Mouse (Mus musculus) megakaryocyte progenitor cell, adult 5-6 weeks (primary cell): ENCODE measurements around the gene Syngr3. TPM values are rescaled to one million over a fixed set of nuclear protein-coding genes. Genes with fewer than 3 reads are reported as not detected.

ENCODE experiments used
- ATAC-seq: replicated peaks from 2 replicates; pipeline ENCODE4 v1.8.0; 2016; ENCODE audit warnings: mild to moderate bottlenecking, moderate TSS enrichment, inconsistent platforms; ENCODE audit not compliant: poor library complexity
- total RNA-seq, 2 experiments: library from RNA; stranded (forward) in 1 of 2; stranded (reverse) in 1 of 2; fragments of 157-497, 149-512 nt in 1 of 2; fragments of 200-1000 nt in 1 of 2; gene quantifications; 2 replicates each; pipeline versions ENCODE4 v1.2.3 to v1.2.4; 2015 to 2017

Gene Syngr3
- total RNA-seq, 2 experiments from 2014 or later: not detected

GRCm38 (mm10) chr17:24647493-24647892, 42.3 kb downstream of the Syngr3 start:
- no peak for ATAC-seq

- no peak for ATAC-seq
Observed at GRCm38 (mm10) chr17:24646381-24646780, 43.4 kb downstream of the Syngr3 start.

GRCm38 (mm10) chr17:24645916-24646315, 43.8 kb downstream of the Syngr3 start:
- no peak for ATAC-seq

GRCm38 (mm10) chr17:24644875-24645721, 44.7 kb downstream of the Syngr3 start:
- ATAC-seq: no peak

DNA sequence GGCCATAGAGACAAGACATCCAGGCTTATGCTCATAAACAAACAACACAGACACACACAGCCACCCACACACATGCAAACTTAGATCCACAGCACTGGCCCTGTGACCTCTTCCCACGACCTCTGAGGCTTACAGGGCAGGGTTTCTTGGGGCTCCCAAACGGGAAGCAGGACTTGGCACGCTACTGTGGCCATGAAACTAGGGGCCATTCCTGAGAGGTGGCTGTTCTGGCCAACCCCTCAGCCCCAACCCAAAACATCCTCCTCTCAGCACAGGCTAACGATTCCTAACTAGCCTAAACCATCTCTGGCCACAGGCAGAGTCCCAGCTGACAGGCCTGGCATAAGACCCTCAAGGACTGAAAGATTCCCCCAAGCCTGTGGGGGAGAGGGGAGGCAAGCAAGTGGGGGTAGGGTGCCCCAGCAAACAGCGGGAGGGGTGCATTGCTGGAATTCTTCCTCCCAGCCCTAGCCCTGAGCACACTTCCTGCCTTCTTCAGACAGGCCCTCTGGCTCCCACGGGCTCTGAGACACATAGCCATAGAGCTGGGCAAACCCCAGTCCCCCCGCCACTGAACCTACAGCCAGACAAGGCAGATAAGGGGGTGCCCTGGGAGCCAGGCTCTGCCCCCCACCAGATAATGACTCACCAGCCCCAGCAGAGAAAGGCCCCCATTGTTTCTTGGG, 45.6 kb downstream of the Syngr3 start:
- ATAC-seq: no peak

DNA sequence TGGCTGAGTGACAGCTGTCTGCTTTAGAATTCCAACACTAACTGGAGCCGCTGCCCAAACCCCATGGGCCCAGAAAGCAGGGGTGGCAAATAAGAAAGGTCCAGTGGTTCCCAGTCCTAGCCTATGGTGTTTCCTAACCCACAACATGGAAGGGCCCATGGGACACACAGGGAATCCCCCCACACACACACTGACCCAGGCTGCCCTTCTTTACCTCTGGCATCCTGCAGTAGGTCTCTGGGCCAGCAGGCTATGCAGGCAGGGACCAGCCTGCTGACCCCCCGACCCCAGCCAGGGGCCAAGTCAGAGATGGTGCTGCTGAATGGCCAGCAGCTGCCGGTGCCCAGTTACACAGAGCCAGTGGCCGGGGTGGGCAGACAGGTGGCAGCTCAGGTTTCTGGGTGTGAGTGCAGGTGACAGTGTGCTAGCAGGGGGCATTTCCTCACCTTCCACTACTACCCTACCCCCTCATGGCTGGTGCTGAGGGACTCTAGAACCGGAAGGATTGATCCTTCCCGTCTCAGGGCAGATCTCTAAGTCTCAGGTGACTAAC, 46.9 kb downstream of the Syngr3 start:
- ATAC-seq: no peak

GRCm38 (mm10) chr17:24641944-24642343, 47.8 kb downstream of the Syngr3 start:
- ATAC-seq: no peak

- ATAC-seq: no peak
Observed at GRCm38 (mm10) chr17:24640581-24640980, 49.2 kb downstream of the Syngr3 start.

- ATAC-seq: no peak
Observed at GRCm38 (mm10) chr17:24640119-24640518, 49.6 kb downstream of the Syngr3 start.

- ATAC-seq: no peak
Observed at GRCm38 (mm10) chr17:24639571-24639988, 50.2 kb downstream of the Syngr3 start.

DNA sequence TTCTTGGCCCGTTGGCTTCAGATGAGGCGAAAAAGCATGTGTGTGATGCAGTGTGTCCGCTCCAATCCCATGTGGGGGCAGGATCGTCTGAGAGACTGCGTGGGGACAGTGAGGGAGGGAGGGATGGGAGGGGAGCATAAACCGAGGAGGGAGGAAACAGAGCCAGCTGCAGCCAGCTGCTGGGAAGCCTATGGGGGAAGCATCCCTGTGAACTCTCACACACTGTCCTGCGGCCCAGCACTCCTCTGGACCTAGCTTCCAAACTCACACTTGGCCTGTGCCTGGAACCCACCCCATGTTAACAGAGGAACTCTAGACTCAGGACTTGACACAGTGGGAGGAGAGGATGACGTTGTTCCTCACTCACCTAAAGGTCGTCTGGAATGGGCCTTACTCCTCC, 50.9 kb downstream of the Syngr3 start:
- no peak for ATAC-seq

DNA sequence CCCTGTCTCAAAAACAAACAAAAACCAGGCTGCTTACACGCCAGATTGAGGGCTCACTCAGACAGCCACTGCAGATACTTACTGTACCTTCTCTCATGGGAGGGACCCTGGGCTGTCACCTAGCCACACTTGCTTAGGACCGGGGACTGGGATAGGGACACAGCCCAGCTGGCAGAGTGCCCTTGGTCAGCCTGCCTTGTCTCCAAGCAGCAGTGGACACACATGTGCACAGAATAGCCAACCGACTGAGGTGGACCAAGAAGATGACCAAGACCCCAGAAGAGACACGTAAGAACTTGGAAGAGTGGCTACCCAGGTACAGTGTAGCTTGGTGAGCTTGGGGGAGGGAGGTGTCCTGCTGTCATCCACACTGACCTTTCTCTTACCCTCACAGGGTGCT, 51.5 kb downstream of the Syngr3 start:
- ATAC-seq: no peak

- no peak for ATAC-seq
Observed at GRCm38 (mm10) chr17:24636781-24637481, 52.8 kb downstream of the Syngr3 start.

GRCm38 (mm10) chr17:24635694-24636093, 54.1 kb downstream of the Syngr3 start:
- ATAC-seq: no peak

Other genes with a start within 250 kb of the Syngr3 start
Only the 30 nearest of the 33 such genes appear.
- gene Pgp, start 219.6 kb downstream of the Syngr3 start, total RNA-seq (2015): 25.4 and 26.4 TPM in 2 replicates
- 16.6 and 21.5 TPM in 2 replicates for gene Pgp, start 219.6 kb downstream of the Syngr3 start, total RNA-seq (2017)
- gene Bricd5, start 216.1 kb downstream of the Syngr3 start, total RNA-seq (2015): 0.35 and 0.81 TPM in 2 replicates
- gene Bricd5, start 216.1 kb downstream of the Syngr3 start, total RNA-seq (2017): not detected in 2 replicates
- gene Mlst8, start 210.9 kb downstream of the Syngr3 start, total RNA-seq (2015): 9.2 TPM in 2 replicates
- gene Mlst8, start 210.9 kb downstream of the Syngr3 start, total RNA-seq (2017): 14.9 and 28.9 TPM in 2 replicates
- not detected in 2 replicates for gene Caskin1, start 201.4 kb downstream of the Syngr3 start, total RNA-seq (2015)
- not detected in 2 replicates for gene Caskin1, start 201.4 kb downstream of the Syngr3 start, total RNA-seq (2017)
- 50.9 and 54.7 TPM in 2 replicates for gene Traf7, start 162.0 kb downstream of the Syngr3 start, total RNA-seq (2015)
- 91.7 and 98.9 TPM in 2 replicates for gene Traf7, start 162.0 kb downstream of the Syngr3 start, total RNA-seq (2017)
- 0.12 and 0.17 TPM in 2 replicates for gene Rab26, start 155.7 kb downstream of the Syngr3 start, total RNA-seq (2015)
- 0.14 and 0.71 TPM in 2 replicates for gene Rab26, start 155.7 kb downstream of the Syngr3 start, total RNA-seq (2017)
- gene Pkd1, start 140.1 kb downstream of the Syngr3 start, total RNA-seq (2015): 7.4 and 10.6 TPM in 2 replicates
- 6.2 and 15.1 TPM in 2 replicates for gene Pkd1, start 140.1 kb downstream of the Syngr3 start, total RNA-seq (2017)
- gene Tsc2, start 57.3 kb downstream of the Syngr3 start, total RNA-seq (2015): 64.3 and 66.9 TPM in 2 replicates
- gene Tsc2, start 57.3 kb downstream of the Syngr3 start, total RNA-seq (2017): 52.1 and 54.1 TPM in 2 replicates
- gene Nthl1, start 57.3 kb downstream of the Syngr3 start, total RNA-seq (2015): 5.7 and 6.7 TPM in 2 replicates
- gene Nthl1, start 57.3 kb downstream of the Syngr3 start, total RNA-seq (2017): 12.0 and 13.6 TPM in 2 replicates
- gene Slc9a3r2, start 39.6 kb downstream of the Syngr3 start, total RNA-seq (2015): 1.2 and 2.6 TPM in 2 replicates
- 1.4 and 1.6 TPM in 2 replicates for gene Slc9a3r2, start 39.6 kb downstream of the Syngr3 start, total RNA-seq (2017)
- not detected in 2 replicates for gene Npw, start 31.5 kb downstream of the Syngr3 start, total RNA-seq (2015)
- not detected in 2 replicates for gene Npw, start 31.5 kb downstream of the Syngr3 start, total RNA-seq (2017)
- 25.0 and 29.1 TPM in 2 replicates for gene Zfp598, start 20.3 kb downstream of the Syngr3 start, total RNA-seq (2015)
- gene Zfp598, start 20.3 kb downstream of the Syngr3 start, total RNA-seq (2017): 21.3 and 22.6 TPM in 2 replicates
- 22.4 and 23.6 TPM in 2 replicates for gene Gfer, start 6.2 kb upstream of the Syngr3 start, total RNA-seq (2015)
- 37.2 and 62.7 TPM in 2 replicates for gene Gfer, start 6.2 kb upstream of the Syngr3 start, total RNA-seq (2017)
- gene Noxo1, start 6.3 kb upstream of the Syngr3 start, total RNA-seq (2015): 2.6 and 3.4 TPM in 2 replicates
- gene Noxo1, start 6.3 kb upstream of the Syngr3 start, total RNA-seq (2017): 1.0 and 1.2 TPM in 2 replicates
- gene Tbl3, start 17.7 kb upstream of the Syngr3 start, total RNA-seq (2015): 27.6 and 36.8 TPM in 2 replicates
- gene Tbl3, start 17.7 kb upstream of the Syngr3 start, total RNA-seq (2017): 41.1 and 45.3 TPM in 2 replicates
- gene Rnf151, start 28.1 kb upstream of the Syngr3 start, total RNA-seq (2015): 0.20 TPM in 1 of 2 replicates, not detected in the other
- gene Rnf151, start 28.1 kb upstream of the Syngr3 start, total RNA-seq (2017): not detected in 2 replicates
- 5,974 and 6,144 TPM in 2 replicates for gene Rps2, start 28.2 kb upstream of the Syngr3 start, total RNA-seq (2015)
- 1,525 and 1,766 TPM in 2 replicates for gene Rps2, start 28.2 kb upstream of the Syngr3 start, total RNA-seq (2017)
- 236 and 247 TPM in 2 replicates for gene Ndufb10, start 34.5 kb upstream of the Syngr3 start, total RNA-seq (2015)
- gene Ndufb10, start 34.5 kb upstream of the Syngr3 start, total RNA-seq (2017): 256 and 308 TPM in 2 replicates
- gene Rpl3l, start 37.9 kb upstream of the Syngr3 start, total RNA-seq (2015): 0.24 and 0.74 TPM in 2 replicates
- gene Rpl3l, start 37.9 kb upstream of the Syngr3 start, total RNA-seq (2017): 0.30 TPM in 1 of 2 replicates, not detected in the other
- 378 and 438 TPM in 2 replicates for gene Msrb1, start 46.7 kb upstream of the Syngr3 start, total RNA-seq (2015)
- 155 and 224 TPM in 2 replicates for gene Msrb1, start 46.7 kb upstream of the Syngr3 start, total RNA-seq (2017)
- not detected in 2 replicates for gene Hs3st6, start 63.0 kb upstream of the Syngr3 start, total RNA-seq (2015)
- gene Hs3st6, start 63.0 kb upstream of the Syngr3 start, total RNA-seq (2017): not detected in 2 replicates
- gene Meiob, start 114.3 kb upstream of the Syngr3 start, total RNA-seq (2015): not detected in 2 replicates
- gene Meiob, start 114.3 kb upstream of the Syngr3 start, total RNA-seq (2017): not detected in 2 replicates
- gene Hagh, start 150.2 kb upstream of the Syngr3 start, total RNA-seq (2015): 31.4 and 34.4 TPM in 2 replicates
- gene Hagh, start 150.2 kb upstream of the Syngr3 start, total RNA-seq (2017): 36.0 TPM in 2 replicates
- 10.5 and 11.3 TPM in 2 replicates for gene Fahd1, start 160.4 kb upstream of the Syngr3 start, total RNA-seq (2015)
- 17.0 and 18.9 TPM in 2 replicates for gene Fahd1, start 160.4 kb upstream of the Syngr3 start, total RNA-seq (2017)
- gene Igfals, start 176.0 kb upstream of the Syngr3 start, total RNA-seq (2015): not detected in 2 replicates
- not detected in 2 replicates for gene Igfals, start 176.0 kb upstream of the Syngr3 start, total RNA-seq (2017)
- 103 and 114 TPM in 2 replicates for gene Nubp2, start 196.4 kb upstream of the Syngr3 start, total RNA-seq (2015)
- 50.4 and 57.8 TPM in 2 replicates for gene Nubp2, start 196.4 kb upstream of the Syngr3 start, total RNA-seq (2017)
- 14.6 and 17.9 TPM in 2 replicates for gene Spsb3, start 196.7 kb upstream of the Syngr3 start, total RNA-seq (2015)
- gene Spsb3, start 196.7 kb upstream of the Syngr3 start, total RNA-seq (2017): 13.9 and 15.3 TPM in 2 replicates
- 3.2 and 6.9 TPM in 2 replicates for gene Eme2, start 205.1 kb upstream of the Syngr3 start, total RNA-seq (2015)
- 9.1 and 18.6 TPM in 2 replicates for gene Eme2, start 205.1 kb upstream of the Syngr3 start, total RNA-seq (2017)
- gene Mrps34, start 205.2 kb upstream of the Syngr3 start, total RNA-seq (2015): 54.2 and 59.2 TPM in 2 replicates
- gene Mrps34, start 205.2 kb upstream of the Syngr3 start, total RNA-seq (2017): 31.9 and 35.5 TPM in 2 replicates
- gene Nme3, start 206.5 kb upstream of the Syngr3 start, total RNA-seq (2015): 21.2 and 32.1 TPM in 2 replicates
- gene Nme3, start 206.5 kb upstream of the Syngr3 start, total RNA-seq (2017): 17.0 and 26.5 TPM in 2 replicates